Mouse (Mus musculus): ENCODE results near the gene Atp2b2.
"Not testable (repeated sequence)": the region's sequence is repeated elsewhere in the genome, so short reads cannot be mapped to it uniquely, and the experiment has no call there.

The Atp2b2 gene

DNA sequence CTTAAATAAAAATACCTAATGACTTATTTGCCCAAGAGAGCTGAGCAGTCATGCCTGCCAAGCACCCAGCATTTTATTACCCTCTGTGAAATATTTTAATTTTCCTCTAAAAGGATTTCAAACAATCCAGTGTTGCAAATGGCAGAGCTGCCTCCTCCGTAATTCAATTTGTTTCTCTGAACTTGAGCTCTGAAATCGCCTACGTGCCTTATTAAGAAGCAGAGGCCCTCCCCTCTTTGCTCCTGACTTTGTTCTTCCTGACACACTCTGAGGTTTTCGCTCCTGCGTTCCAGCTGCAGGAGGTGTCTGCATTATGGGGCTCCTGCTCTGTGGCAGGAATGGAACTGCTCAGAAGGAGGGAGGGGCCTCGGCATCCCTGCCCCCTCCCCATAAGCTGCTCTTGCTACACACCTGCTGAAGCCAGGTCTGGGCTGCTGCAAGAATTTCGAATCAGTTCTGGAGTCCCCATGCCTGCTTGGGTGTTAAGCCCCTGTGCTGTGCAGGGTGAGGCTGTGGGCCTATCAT is 264.1 kb downstream of the Atp2b2 start:
- DNase-seq: no peak

- no peak for DNase-seq
These were observed 273.6 kb downstream of the Atp2b2 start for GRCm38 (mm10) chr6:113768804-113769203.

DNA sequence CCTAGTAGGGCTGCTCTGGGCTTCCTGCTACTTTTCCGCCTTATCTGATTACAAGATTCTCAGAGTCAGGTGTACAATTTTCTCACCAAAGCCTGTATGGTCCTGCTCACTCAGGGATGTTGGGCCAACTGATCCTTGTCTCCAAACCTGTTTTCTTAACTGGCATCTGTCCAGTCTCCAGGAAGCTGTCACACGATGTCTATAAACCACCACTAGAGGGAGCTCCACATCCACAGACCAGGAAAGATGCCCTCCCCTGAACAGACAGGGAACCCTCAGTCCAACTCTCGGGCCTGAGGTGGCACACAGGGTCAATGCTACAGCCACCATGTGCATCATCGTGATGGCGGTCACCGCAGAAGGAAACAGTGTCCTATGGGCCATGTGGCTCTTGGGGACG is 280.8 kb downstream of the Atp2b2 start:
- DNase-seq: peak; percentile 41

GRCm38 (mm10) chr6:113749119-113749685 is 293.2 kb downstream of the Atp2b2 start:
- DNase-seq: no peak

DNA sequence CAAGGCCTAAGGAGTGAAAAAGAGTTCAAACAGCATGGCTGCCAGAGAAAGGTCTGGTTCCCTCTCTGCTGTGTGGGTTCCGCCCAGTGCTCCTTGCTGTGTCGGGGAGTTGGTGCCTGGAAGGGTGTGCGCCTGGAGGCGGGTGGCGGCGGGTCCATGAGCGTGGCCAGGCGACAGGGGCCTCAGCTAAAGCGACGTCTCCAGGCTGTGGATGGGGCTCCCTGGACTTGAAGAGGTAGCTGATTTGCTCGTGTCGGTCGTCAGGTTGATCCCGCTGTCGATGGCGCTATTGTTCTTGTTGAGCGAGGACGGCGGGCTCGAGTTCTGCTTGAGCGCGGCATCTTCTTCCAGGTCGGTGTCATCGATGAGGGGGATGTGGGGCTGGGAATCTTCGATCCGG is 294.1 kb downstream of the Atp2b2 start:
- no peak for DNase-seq

GRCm38 (mm10) chr6:113747284-113747683 is 295.1 kb downstream of the Atp2b2 start:
- no peak for DNase-seq

DNA sequence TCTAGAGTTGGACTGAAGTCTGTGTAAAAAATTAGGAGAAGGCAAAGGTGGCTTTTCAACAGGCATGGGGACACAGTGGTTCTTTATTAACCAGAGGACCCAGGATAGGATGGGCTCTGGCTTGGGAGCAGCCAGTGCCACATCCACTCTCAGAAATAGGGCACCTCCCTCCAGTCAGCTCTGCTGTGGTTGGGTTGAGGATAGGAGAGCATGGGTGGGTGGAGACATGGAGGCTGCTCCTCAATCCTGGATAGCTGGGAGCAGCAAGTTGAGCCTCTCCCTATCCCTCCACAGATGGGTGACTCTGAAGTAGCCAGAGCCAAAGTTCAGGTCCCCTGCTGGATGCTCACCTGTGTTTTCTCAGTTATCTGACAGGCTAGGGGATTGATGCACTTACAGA is 297.3 kb downstream of the Atp2b2 start:
- DNase-seq: no peak

DNA sequence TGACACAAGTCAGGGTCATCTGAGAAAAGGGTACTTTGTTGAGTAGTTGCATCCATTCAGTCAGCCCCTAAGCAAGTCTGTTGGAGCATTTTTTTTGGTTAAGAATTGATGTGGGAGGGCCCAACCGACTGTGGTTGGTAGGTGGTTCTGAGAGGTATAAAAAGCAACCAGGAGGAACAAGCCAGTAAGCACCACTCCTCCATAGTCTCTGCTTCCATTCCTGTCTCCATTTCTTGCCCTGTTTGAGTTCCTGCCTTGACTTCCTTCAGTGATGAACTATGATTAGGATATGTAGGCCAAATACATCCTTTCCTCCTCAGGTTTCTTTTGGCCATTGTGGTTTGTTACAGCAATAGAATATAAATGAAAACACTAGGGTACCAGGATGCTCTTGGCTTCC is 299.3 kb downstream of the Atp2b2 start:
- DNase-seq: no peak

- no peak for DNase-seq
These were observed 300.1 kb downstream of the Atp2b2 start for GRCm38 (mm10) chr6:113742321-113742720.

GRCm38 (mm10) chr6:113741425-113741824 is 301.0 kb downstream of the Atp2b2 start:
- no peak for DNase-seq

DNA sequence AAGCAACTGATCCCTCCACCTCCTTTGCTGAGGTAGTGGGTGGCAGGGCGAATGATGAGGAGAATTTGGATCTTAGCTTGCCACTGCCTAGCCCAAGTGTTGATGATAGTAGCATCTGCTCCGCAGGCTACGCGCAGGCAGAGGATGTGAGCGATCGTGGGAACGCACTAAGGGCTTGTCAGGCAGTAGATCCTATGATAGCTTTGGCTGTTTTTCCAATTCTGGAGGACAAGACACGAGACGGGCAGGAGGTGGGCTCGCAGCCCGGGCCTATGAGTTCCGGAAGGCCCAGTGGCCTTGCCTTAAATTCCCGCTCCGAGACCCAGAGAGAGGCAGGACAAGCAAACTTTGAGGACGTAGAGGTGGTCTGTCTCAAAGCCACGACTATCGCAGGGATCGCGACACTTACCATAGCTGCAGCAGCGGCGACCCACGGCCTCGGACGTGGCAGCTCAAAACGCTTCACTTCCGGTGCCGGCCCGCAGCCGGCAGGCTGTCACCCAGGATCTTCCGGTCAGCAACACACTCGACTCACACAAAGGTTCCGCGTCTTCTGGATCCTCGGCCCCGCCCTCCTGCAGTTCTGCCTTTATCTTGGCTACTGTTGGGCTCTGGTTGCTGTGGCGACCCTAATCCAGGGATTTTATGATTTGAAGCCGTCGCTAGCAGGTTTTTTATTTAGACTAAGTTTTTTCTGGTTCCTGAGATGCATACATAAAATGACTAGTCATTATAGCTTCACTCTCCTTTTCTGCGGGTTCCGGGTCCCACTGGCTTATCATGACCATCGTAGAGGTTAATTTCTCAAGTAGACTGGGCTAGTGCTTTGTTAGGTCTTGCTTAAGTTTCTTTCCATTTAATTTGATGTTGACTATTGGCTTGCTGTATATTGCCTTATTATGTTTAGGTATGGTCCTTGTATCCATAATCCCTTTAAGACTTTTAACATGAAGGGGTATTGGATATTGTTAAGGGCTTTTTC is 301.9 kb downstream of the Atp2b2 start, which contains the start of gene Sec13:
Gene Sec13 (minus strand): TSS at position 508 of the 982 bp plus-strand sequence.
- peak; percentile 85 for DNase-seq

- DNase-seq: no peak
These were observed 304.9 kb downstream of the Atp2b2 start for GRCm38 (mm10) chr6:113737318-113738046.

- no peak for DNase-seq
These were observed 311.1 kb downstream of the Atp2b2 start for GRCm38 (mm10) chr6:113731296-113731695.

- no peak for DNase-seq
These were observed 314.2 kb downstream of the Atp2b2 start for GRCm38 (mm10) chr6:113728181-113728580.

GRCm38 (mm10) chr6:113721061-113721460 is 321.4 kb downstream of the Atp2b2 start:
- no peak for DNase-seq

DNA sequence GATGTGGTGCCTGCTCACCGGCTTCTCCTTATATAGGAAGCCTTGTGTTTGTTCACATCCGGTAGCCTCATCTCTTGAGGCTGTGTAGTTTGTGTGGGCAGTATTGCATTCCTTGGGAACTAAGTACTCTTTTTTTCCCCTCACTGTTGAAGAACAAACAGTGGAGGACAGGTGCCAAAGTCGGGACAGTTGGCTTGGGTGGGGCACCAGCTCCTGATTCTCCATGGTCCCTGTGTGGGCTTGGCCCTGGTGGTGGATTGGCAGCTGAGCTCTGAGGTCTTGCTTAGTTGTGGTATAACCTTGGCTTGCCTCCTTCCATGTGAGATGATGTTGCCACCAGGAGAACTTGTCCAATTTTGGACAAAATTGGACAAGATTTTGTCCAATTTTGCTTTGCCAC is 322.5 kb downstream of the Atp2b2 start, which contains the start of gene Ghrl:
Gene Ghrl (minus strand): TSS at position 3 of the 400 bp plus-strand sequence.
- no peak for DNase-seq

- no peak for DNase-seq
These were observed 324.9 kb downstream of the Atp2b2 start for GRCm38 (mm10) chr6:113717541-113717940.

DNA sequence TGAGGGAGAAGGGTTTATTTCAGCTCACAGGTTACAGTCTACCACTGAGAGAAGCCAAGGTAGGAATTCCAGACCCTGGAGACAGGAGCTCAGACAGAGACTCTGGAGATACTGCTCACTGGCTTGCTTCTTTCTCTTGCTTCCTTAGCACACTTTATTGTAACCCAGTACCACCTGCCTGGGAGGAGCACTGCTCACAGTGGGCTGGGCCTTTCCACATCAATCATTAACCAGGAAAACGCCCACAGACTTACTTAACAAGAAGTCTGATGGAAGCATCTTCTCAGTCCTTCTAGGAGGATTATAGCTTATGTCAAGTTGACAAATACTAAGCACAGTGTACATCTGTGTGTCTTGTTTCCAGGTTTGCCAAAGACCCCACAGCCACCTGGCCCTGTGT is 327.6 kb downstream of the Atp2b2 start:
- DNase-seq: no peak

DNA sequence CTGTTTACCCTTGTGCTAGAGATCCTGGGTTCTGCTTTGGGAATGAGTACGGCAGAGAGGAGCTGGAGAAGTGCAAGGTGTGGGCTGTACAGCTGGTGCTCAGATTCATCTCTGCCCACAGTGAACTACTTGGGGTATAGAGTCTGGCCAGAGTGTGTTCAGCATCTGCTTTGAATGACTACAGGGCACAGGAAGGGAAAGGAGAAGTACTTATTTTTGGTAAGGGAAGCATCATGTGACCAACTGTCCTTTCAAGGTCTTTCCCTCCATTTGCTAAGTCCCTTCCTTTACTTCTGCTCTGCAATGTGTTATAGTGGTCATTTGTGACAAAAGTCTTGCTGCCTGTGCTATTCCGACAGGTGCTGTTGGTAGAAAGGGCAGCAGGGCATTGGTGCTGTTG is 328.1 kb downstream of the Atp2b2 start:
- no peak for DNase-seq

- DNase-seq: not testable (repeated sequence)
These were observed 329.0 kb downstream of the Atp2b2 start for GRCm38 (mm10) chr6:113713389-113713788.

DNA sequence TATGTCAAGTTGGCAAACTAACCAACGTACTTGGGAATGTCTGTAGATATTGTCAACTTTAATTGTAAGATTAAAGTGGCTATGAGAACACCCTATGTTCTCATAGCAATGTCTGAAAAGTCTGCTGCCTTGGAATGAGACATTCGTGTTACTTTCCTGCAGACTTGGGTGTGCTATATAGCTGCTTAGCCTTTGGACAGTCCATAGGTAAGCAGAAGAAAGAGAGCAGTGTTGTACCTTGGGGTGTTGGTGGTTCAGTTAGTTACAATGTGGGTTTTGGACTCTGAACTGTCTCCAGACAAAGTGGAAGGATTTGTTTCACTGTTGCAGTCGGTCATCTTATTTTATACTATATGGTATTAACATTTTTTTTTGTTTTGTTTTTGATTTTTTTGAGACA is 329.7 kb downstream of the Atp2b2 start:
- DNase-seq: no peak

GRCm38 (mm10) chr6:113697222-113698205 is 344.9 kb downstream of the Atp2b2 start:
- DNase-seq: peak; percentile 26

All from right cerebral cortex, postnatal 14 days (tissue).